Mouse (Mus musculus) T-helper 17 cell (primary cell): Measurements from ENCODE around the gene Prdm5.

Experiments used
- in situ Hi-C, 2 experiments: fragments of 300-600 bp; cut with MboI, MseI; formaldehyde crosslinking; loops; 1 replicate in 1 of 2; 2 replicates in 1 of 2; pipeline ENCODE4 v1.15.1; 2025; ENCODE audit warnings: high pct_unique_total_duplicates in 2 of 2

Prdm5 gene

DNA sequence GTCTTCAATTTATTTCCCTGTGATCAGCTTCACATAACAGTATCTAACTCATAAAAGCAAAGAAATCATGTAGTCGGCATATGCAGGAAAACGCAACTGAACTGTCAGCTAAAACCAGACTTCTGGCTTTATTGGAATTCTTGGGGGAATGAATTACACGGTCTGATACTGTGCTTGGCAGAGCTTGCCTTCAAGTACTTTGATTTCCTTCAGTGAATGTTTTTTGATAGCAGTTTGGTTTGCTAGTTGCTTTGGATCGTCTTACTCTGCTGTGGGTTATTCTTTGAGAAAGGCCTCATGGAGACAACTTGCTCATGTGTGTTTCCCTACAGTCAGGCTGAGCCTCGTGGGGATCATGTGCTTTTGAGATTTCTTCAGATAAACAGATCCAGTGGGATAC, 52.7 kb downstream of the Prdm5 start:
- in situ Hi-C loops: no loop called here

DNA sequence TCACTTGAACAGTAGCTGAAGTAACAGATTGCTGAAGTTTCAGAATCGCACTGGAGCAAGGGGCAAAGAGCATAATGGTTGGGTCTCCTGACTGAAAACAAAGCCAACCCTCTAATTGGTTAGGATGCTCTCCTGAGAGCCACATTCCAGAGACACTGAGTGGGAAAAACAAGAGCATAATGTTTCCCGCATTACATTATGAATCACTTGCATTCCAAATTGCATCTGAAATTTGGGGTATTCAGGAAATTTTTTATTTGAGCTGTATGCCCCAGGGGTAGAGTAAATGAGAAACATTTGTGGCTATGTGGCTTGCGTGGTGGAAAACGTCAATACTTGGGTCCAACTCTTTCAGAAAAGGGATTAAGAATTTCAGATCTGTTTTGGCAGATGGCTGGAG, 55.2 kb downstream of the Prdm5 start:
- in situ Hi-C loops: no loop called here

DNA sequence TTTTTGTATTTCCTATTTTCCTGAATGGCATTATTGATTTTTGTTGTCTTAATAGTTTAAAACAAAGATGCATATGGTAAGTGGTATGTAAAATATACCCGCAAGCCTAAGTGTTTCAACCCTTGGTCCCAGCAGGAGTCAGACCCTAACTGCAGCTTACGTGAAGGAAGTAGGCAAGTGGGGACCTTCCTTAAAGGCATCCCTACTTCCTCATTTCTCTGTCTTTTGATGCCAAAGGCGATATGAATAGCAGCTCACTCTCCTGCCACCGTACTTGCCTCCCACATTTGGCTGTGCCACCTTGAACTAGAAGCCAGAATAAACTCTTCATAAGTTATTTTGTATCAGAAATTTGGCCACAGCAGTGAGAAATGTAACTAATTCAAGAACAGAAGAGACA, 63.8 kb downstream of the Prdm5 start:
- in situ Hi-C loops: no loop called here

DNA sequence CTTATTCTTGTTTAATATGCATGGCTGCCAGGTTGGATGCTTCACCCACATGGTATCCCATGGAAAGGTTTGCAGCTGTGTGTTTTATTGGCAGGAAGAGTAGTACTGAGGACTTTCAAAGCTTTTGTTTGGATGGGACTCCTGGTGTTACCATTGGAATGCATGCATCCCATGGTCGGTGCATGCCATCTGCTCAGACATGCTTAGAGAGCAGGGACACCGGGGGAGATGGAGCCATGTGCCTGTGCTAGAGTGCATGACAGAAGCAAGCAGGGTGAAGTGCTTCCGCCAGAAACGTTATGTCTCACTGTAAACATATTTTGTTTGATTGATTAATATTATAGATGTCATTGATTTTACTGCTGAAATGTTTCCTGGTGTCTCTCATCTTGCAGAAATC, 70.3 kb downstream of the Prdm5 start:
- in situ Hi-C loops: no loop called here

DNA sequence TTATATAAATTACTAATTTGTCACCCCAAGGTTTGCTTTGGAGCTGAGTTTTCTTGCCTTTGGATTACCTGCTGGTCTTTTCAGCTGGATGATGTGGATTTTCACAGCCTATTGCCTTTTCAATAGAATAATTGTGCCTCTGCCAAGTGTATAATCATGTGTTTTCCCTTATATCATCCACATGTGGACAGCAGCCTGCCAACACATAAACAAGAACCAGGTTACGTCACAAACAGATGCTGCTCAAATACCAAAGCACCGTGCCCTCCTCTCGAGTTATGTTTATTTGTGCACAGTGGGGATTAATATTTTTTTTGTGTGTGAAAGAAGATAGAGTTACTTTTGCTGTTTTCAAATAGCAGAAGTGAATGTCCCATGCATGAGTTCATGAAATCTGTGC, 70.9 kb downstream of the Prdm5 start:
- in situ Hi-C loops: loop anchor here in 1 of 2 experiments (25.0 kb wide), 1 partner anchor 613 kb away; no protein-coding TSS in a partner anchor

DNA sequence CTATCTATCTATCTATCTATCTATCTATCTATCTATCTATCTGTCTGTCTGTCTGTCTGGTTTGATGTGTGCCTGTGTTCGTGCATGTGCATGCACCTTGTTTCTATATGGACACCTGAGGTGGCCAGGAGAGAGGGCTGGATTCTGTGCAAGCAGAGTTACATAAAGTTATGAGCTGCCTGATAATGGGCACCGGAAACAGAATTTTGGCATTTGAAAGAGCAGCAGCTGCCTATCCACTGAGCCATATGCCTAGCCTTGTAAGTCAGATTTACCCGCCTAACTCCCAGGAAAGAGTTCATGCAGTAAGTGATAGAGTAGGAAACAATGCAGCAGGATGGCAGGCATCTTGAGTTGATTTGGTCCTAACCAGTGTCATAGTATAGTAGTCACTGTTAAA, 71.4 kb downstream of the Prdm5 start:
- in situ Hi-C loops: loop anchor here in 1 of 2 experiments (25.0 kb wide), 1 partner anchor 612 kb away; no protein-coding TSS in a partner anchor

DNA sequence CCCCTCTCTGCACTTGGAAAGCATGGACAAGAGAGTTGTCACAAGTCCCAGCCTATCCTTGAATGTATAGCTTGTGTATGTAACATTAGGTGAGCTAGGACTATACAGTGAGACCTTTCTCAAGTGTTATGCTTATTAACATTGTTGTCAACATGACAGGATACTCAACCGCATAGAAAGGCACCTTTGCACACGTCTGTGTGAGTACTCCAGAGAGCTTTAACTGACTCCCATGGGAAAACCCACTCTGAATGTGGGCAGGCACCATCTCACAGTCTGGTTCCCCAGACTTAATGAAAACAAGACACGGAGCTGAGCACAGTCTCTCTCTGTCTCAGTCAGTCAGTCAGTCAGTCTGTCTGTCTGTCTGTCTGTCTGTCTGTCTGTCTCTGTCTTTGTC, 75.2 kb downstream of the Prdm5 start:
- in situ Hi-C loops: loop anchor here in 1 of 2 experiments (25.0 kb wide), 1 partner anchor 608 kb away; no protein-coding TSS in a partner anchor

DNA sequence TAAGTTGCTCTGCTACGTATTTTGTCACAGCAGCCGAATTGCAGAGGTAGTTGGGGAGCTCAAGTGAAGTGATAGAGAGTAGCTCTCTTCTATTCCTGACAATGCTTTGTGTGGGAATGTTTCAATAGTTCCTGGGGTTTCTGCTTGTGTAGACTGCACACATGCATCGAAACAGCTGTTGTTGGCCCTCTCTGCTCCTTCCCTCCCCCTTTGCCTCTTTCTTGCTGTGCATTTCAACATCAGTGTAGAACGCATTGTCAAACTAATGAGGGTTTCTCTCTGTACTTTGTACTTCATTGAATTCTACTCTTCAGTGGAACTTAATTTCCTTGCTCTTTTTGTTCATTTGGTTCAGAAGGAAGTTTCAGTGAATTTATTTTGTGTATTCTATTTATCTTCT, 75.8 kb downstream of the Prdm5 start:
- in situ Hi-C loops: loop anchor here in 1 of 2 experiments (25.0 kb wide), 1 partner anchor 608 kb away; no protein-coding TSS in a partner anchor

DNA sequence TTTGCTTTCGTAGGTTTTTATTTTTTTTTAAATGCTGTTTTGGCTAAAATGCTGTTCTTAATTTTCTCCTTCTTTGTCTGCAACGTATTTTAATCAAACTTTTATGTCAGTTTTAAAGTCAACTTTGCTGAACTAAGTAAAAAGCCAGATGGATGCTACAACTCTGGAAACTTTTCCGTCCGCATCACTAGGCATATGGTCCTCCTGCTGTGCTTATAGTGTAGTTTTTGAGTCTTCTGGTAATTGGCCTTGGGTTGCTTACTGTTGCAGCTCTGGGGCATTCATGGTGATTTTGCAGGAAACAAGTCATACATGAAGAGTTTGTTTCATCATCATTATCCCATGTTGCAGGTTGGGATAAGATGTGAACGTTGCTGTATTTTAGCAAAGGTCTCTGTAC, 81.8 kb downstream of the Prdm5 start:
- in situ Hi-C loops: loop anchor here in 1 of 2 experiments (25.0 kb wide), 1 partner anchor 602 kb away; no protein-coding TSS in a partner anchor

DNA sequence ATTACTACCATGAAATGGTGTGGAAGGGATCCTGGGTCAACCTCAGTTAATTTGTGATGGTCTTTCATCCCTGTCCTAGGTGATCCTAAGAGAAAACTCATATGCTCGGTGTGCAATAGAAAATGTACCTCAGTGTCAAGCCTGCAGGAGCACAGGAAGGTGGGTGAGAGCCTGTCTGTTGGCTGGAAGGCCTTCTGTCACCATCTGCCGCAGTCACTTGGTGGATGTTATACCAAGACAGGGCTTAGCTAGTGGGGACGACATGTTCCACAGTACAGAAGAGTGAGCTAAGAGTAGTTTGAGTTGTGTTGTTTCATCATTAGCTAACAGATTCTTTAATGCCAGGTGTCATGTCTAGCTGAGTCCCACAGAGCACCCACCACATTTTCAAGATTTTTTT, 84.0 kb downstream of the Prdm5 start:
- in situ Hi-C loops: loop anchor here in 1 of 2 experiments (25.0 kb wide), 1 partner anchor 599 kb away; no protein-coding TSS in a partner anchor

DNA sequence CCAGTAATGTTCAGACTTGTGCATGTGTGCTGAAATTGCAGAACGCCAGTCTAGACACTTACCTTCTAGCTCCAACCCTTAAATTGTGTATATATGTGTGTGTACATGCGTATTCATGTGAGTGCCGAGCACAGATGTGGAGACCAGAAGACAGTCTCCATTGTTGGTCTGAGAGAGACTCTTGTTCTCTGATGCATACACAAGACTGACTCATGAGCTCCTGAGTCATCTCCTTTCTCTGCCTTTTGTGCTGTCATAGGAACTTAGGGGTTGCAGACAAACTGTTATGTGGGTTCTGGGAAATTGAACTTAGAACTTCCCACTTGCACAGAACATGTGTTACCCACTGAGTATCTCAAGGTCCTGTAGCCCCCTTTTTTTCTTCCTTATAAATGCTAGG, 85.4 kb downstream of the Prdm5 start:
- in situ Hi-C loops: loop anchor here in 1 of 2 experiments (25.0 kb wide), 1 partner anchor 598 kb away; no protein-coding TSS in a partner anchor

DNA sequence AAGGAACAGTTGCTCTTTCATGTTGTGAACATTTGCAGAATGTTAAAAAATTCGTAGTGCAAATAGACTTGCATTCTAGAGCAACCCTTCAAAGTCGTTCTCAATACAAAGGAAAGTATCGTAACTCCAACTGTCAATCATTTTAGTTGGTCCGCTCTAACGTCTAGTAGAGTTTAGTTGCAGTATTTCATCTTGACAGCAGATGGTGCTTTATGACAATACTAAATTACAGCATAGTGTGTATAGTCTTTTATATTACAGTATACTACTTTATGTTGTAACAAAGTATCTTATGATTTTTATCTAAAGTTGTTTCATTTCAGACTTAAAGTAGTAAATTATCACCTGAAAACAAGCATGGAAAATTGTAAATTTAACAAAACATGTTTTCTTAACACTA, 86.1 kb downstream of the Prdm5 start:
- in situ Hi-C loops: loop anchor here in 1 of 2 experiments (25.0 kb wide), 1 partner anchor 597 kb away; no protein-coding TSS in a partner anchor

DNA sequence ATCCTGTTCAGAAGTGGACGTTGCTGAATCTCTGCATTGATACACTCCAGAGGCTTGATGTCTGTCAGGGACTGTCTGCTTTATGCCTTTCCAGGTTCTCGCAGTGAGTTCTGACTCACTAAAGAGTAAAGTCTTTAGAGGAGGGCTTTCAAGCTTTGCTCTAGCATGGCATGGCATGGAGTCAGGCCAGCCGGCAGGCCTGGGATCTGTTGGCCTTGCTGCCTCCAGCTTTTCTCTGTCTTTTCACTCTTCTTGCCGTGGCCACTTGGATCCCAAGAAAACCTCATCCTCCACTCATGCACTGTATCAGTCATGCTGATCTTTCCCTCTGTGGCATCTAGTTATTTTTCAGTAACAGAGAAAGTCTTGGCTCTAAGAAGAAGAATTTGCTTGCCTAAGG, 87.1 kb downstream of the Prdm5 start:
- in situ Hi-C loops: loop anchor here in 1 of 2 experiments (25.0 kb wide), 1 partner anchor 596 kb away; no protein-coding TSS in a partner anchor

DNA sequence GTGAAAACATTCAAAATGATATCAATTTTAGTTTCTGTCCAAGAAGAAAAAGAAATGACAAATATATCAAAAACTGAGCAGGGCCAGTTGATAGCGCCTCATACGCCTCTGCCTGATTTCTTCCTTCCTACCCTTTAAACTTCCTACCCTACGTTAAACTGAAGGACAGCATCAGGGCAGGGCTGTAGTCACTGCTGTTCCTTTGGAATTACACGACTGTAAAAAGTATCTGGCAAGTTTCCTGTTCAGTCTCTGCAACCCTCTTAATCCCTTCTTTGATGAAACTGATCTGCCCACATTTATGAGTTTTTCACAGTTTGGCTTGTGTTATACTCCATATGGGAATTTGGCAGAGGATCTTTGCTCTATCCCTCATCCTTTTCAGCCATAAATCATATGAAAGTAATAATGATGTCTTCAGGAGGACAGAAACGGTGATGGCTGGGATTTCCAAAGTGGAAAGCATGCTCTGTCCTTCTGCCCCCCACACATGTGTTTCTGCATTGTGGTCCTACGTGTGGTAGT, 93.0 kb downstream of the Prdm5 start:
- in situ Hi-C loops: loop anchor here in 1 of 2 experiments (25.0 kb wide), 1 partner anchor 590 kb away; no protein-coding TSS in a partner anchor

DNA sequence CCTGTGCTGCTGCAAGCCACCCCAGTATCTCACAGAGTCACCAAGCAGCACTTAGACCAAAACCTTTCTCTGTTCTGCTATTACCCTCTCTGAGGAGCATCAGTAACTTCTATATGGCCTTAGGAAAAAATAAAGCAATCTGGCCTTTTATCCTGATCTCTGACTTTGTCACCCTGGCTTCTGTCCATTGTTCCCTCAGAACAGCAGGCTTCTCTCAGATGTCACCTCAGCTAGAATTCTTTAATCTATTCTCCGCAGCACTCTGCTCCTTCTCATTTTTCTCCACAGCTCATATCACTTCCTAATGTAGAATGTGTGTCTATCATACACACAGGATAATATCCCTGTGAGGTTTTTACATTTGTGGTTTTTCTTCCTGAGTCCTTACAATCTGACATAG, 99.5 kb downstream of the Prdm5 start:
- in situ Hi-C loops: no loop called here

DNA sequence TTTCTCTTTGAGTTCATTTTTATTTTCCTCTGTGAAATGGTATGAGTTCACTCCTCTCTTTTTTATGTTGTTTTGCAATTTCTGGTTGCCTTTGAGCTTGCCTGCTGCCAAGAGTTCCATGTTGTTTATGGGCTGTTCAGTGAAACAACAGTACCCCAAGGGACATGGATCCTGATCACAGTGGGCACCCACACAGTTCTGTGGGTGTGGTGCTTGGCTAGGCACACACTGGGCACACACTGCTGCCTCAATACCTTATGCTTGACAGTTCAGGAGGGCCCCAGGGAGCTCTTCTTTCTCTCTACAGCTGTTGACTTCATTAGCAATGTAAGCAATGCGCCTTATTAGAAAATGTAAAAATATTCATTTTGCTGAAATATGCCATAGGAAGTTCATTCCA, 110.0 kb downstream of the Prdm5 start:
- in situ Hi-C loops: no loop called here

DNA sequence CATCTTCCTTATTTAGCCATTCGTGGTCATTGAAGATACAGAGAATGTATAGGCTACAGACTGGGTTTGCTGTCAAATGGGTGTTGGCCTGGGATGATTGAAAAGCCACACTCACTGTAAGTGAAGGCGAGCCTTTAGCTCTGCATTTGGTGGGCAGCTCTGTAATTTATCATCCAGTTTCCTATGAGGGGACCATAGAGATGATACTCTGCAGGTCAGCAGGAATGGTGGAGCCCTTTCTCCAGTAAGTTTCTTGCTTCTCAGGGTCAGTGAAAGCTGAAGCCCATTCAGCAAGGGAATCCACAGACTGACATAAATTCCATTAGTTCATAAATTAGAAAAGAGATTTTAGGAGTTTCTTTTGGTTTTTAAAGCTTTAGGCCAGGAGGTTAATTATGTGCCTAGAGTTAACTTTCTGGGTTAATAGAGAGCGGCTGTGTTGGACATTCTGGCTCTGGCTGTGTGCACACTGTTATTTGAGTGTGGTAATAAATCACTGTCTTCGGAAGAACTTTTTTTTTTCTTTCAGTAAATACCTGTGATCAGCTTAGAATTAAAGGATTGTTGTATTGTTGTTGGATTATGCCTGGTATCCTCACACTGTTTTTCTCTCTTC, 113.4 kb downstream of the Prdm5 start:
- in situ Hi-C loops: no loop called here

DNA sequence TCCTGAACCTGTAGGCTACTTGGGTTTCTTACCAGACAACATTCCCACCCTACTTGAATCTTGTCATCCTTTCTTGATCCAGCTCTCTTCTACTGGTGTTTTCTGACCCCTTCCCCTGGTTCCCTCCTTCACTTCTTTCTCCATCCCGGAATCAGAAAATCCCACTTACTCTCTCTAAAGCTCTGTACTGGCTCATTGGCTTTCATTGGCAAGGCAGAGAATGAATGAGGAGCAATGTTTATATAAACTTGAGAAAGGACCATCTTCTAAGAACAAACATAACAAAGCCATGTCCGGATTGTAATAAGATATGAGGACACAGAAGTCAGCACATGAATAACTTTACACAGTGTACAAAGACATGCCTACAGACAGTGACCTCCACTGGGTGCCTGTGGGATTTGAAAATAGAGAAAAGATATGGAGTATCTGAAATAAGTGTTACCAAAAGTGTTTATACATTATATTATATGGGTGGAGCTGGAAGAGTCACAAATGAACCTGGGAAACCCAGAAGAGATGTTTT, 127.9 kb downstream of the Prdm5 start:
- in situ Hi-C loops: no loop called here

DNA sequence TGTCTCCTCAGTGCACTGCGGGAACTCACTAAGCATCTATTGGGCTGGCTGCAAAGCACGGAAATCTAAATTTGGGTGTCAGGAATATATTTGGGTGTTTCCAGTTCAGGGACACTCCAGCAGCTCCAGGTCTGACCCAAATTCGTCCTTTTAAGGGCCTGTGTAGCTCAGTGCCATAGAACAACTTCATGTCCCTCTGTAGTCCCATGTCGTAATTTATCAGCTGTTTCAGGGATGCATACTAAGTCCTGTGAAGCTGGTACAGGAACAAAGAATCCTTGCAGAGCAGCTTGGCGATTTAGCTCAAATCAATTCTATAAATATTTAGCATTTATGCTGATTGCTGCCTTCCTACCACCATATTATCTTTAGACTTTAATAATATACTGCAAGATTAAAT, 136.6 kb downstream of the Prdm5 start:
- in situ Hi-C loops: loop anchor here in 1 of 2 experiments (10.0 kb wide), 1 partner anchor 1509 kb away; no protein-coding TSS in a partner anchor

DNA sequence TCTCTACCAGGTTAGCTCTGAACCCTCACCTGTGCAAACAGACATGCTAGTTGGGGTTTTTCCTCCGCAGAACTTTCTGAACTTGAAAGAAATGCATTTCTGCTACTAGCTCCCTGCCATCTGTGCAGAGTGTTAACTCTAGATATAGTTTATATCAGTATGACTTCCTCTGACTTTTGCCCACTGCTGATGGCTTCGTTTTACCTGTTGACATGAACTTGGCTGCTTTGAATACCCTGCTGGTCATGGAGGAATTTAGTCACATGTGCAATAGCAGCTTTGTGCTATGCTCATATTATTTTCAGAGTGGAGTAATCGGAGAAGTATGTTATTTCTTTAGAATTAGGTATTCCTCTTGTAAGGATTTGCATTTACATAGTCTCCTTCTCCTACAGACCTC, 142.9 kb downstream of the Prdm5 start:
- in situ Hi-C loops: no loop called here

DNA sequence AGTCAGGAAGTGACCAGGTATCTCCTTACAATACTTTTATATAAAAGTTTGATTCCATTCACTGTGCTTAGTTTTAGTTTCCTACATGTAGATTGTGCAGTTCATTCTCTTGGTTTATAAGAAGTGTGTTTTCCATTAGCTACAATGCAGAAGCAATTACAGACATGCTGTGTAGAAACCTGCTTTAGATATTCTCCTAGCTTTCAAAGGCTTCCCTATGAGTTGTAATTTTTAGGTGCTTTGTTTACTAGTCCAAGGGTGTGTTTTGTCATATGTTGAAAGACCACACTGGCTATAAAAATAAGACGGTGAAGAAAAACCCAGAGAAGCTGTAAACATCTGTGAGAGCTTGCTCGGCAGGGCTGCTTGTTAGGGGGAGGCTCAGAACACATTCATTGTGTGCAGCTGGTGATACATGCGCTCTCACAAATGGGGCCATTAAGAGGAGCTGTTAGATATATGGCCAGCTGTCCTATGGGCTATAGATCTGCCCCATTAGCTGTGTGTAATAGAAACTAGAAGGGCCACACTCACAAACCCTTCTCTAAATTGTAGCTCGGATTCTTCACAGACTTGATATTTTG, 144.8 kb downstream of the Prdm5 start:
- in situ Hi-C loops: no loop called here

DNA sequence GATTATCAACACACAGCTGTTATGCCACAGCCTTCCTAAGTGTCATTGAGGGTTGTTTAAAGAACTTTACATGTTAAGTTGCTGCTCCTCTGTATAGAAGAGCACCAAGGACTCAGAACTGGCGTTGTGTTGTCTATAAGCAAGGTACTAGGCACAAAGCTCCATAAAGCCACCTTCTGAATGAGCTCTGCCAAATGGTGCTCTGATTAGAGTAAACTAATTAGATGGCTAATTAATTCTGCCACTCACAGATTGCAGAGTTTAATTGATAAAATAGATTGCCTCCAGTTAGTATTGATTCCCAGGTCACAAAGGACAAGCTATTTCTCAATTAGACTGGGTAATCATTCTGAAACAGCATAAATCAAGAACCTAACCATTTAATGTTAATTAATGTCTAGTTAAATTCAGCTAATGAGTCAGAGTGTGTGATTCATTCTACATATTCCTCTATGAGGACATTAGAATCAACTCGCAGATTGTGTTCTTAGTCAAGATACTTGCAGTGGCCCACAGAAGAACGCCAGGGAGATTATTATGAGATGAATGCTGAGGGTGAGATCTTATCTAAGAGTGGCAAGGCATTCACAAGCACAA, 147.0 kb downstream of the Prdm5 start:
- in situ Hi-C loops: no loop called here
